14 mouse cellular contexts compared by ENCODE assay signal in the genomic region with DNA sequence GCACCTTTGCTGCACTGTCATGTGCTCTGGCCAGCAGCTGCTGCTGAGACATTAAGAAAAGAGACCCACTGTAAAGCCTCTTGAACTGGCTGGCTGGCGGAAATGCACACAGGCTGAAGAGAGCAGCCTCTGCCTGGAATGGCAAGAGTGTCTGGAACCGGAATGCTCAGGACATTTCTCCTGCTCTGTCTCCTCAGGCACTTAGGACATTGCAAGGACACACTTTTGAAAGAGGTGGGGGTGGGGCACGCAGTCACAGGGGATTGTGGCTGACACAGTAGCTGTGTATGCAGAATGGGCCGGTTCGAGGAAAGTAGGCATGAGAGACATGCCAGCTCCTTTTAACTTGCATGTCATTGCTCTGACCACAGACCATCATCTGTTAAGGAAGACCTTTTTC.
DNase-seq lines count a peak whose midpoint lies in the region; ATAC-seq and TF ChIP-seq lines count a peak whose summit lies in the region.
"Had no signal": no experiment of that assay in that cellular context is flagged by ENCODE, and none has a peak within 500 bp of the region (broad histone marks: within the 10 kb centered on the region; RNA-seq: fewer than 3 reads in every experiment).

No protein-coding gene starts in this region.

- no peak overlapping the region for H3K4me3 ChIP-seq in heart, embryonic 15.5 days
- no peak overlapping the region for H3K4me3 ChIP-seq in lung, embryonic 16.5 days (ENCODE audit: low read length)
- H3K4me3 ChIP-seq in ES-Bruce4 (ENCODE audit: low read depth, low read length) = no peak overlapping the region
- H3K4me3 ChIP-seq: limb, embryonic 12.5 days had no signal

- no peaks in the 10 kb centered on the region for H3K9me3 ChIP-seq in heart, embryonic 15.5 days (replicated peaks)
- H3K9me3 ChIP-seq in lung, embryonic 16.5 days (ENCODE audit: control insufficient read depth, low read length) = no peaks in the 10 kb centered on the region
- H3K9me3 ChIP-seq in ES-Bruce4 (replicated peaks; ENCODE audit: control insufficient read depth, insufficient read depth, low read length, poor library complexity, severe bottlenecking) = no peaks in the 10 kb centered on the region
- H3K9me3 ChIP-seq: limb, embryonic 12.5 days had no signal

- WGBS in heart, embryonic 15.5 days = 38% methylated on average over 5 of the region's 5 CpGs
- 48% methylated on average over 5 of the region's 5 CpGs for WGBS in lung, embryonic 16.5 days

- H3K4me2 ChIP-seq in heart, embryonic 15.5 days = peak overlapping the region; percentile 41
- H3K4me2 ChIP-seq in lung, embryonic 16.5 days (ENCODE audit: low read depth, low read length) = no peak overlapping the region
- H3K4me2 ChIP-seq: hindbrain, embryonic 14.5 days; limb, embryonic 12.5 days had no signal

- peak; percentile 88 for TF ChIP-seq EP300 in ES-Bruce4 (IDR thresholded peaks at IDR 0.05; ENCODE audit: insufficient read depth, low read depth, low read length)

- no peaks in the 10 kb centered on the region for H3K27me3 ChIP-seq in heart, embryonic 15.5 days
- no peaks in the 10 kb centered on the region for H3K27me3 ChIP-seq in lung, embryonic 16.5 days (ENCODE audit: control insufficient read depth, insufficient read depth, low read depth, low read length)
- no peaks in the 10 kb centered on the region for H3K27me3 ChIP-seq in ES-Bruce4 (ENCODE audit: control insufficient read depth, insufficient read depth, low read length, poor library complexity, severe bottlenecking)
- H3K27me3 ChIP-seq: limb, embryonic 12.5 days had no signal

- no peaks in the 10 kb centered on the region for H3K36me3 ChIP-seq in heart, embryonic 15.5 days
- H3K36me3 ChIP-seq in lung, embryonic 16.5 days (ENCODE audit: control insufficient read depth, insufficient read depth, low read length) = no peaks in the 10 kb centered on the region
- H3K36me3 ChIP-seq in ES-Bruce4 (ENCODE audit: control insufficient read depth, insufficient read depth, low read length, poor library complexity, severe bottlenecking) = no peaks in the 10 kb centered on the region
- H3K36me3 ChIP-seq: limb, embryonic 12.5 days had no signal

- intact Hi-C loops in heart, postnatal 14 days (cut with DNase I) = no loop called here
- intact Hi-C loops in left cerebral cortex, postnatal 36 days (cut with DNase I) = no loop called here

- no peak; the same call in 1 of the 2 replicates for ATAC-seq in heart, embryonic 15.5 days (replicated peaks; ENCODE audit: insufficient number of reproducible peaks, insufficient read depth, low FRiP score, low read depth)
- ATAC-seq in lung, embryonic 16.5 days (ENCODE audit: low read depth) = peak; percentile 67; the same call in 1 of the 2 replicates

- peaks cover 29% of the 10 kb centered on the region for H3K4me1 ChIP-seq in heart, embryonic 15.5 days (replicated peaks)
- H3K4me1 ChIP-seq in lung, embryonic 16.5 days (replicated peaks; ENCODE audit: control insufficient read depth, insufficient read depth, low read length) = peaks cover 22% of the 10 kb centered on the region
- peaks cover 5% of the 10 kb centered on the region for H3K4me1 ChIP-seq in ES-Bruce4 (ENCODE audit: control insufficient read depth, insufficient read depth, low read length)

- no peak for TF ChIP-seq POLR2A in ES-Bruce4 (IDR thresholded peaks at IDR 0.05; ENCODE audit: insufficient read depth, low read length)

- H3K9ac ChIP-seq in heart, embryonic 15.5 days = no peak overlapping the region
- no peak overlapping the region for H3K9ac ChIP-seq in lung, embryonic 16.5 days (ENCODE audit: low read length)
- H3K9ac ChIP-seq in ES-Bruce4 (ENCODE audit: low read depth, poor library complexity, severe bottlenecking) = no peak overlapping the region
- H3K9ac ChIP-seq: hindbrain, embryonic 14.5 days; limb, embryonic 12.5 days had no signal

- DNase-seq in heart, postnatal 14 days = no peak
- no peak for DNase-seq in lung, postnatal 14 days
- peak; percentile 9 for DNase-seq in lung, postnatal 10 days
- DNase-seq in left cerebral cortex, postnatal 36 days (ENCODE audit: low spot score in 2 of 2) = no peak
- DNase-seq: adrenal gland, adult 8-10 months; cerebellum, adult 9-11 months; embryo, embryonic 11 days; gastrocnemius, postnatal 10 days; kidney, adult 2 months had no signal

- H3K27ac ChIP-seq in heart, embryonic 15.5 days = peak overlapping the region; percentile 42; the same call in 1 of the 2 replicates
- H3K27ac ChIP-seq in lung, embryonic 16.5 days (ENCODE audit: low read length) = peak overlapping the region; percentile 2; the same call in 1 of the 2 replicates
- H3K27ac ChIP-seq in ES-Bruce4 (ENCODE audit: insufficient read depth, low read length) = no peak overlapping the region
- H3K27ac ChIP-seq: hindbrain, embryonic 14.5 days; limb, embryonic 12.5 days had no signal

- no peak for TF ChIP-seq CTCF in ES-Bruce4 (IDR thresholded peaks at IDR 0.05; ENCODE audit: low read depth, low read length)
